Mouse (Mus musculus) cerebellum, adult 8-10 months (tissue): ENCODE measurements around the gene 1700061G19Rik.
A peak's percentile ranks its signal among the peaks of the same experiment; 100 is the strongest.

Experiments used
- DNase-seq: peaks from one replicate; pipeline ENCODE4 v3.0.0; 2022

1700061G19Rik gene

GRCm38 (mm10) chr17:56874936-56875651 lies at the start of gene 1700061G19Rik:
TSS of gene 1700061G19Rik (plus strand) at chr17:56875477.
- DNase-seq, result no peak

- DNase-seq, result no peak
Observed at GRCm38 (mm10) chr17:56826718-56827117, 48.6 kb upstream of the 1700061G19Rik start.

GRCm38 (mm10) chr17:56829171-56829570 lies 46.1 kb upstream of the 1700061G19Rik start:
- DNase-seq, result no peak

GRCm38 (mm10) chr17:56829795-56830194 lies 45.5 kb upstream of the 1700061G19Rik start:
- peak; percentile 22 for DNase-seq

- DNase-seq, result peak; percentile 39
Observed at GRCm38 (mm10) chr17:56830411-56831110, 44.7 kb upstream of the 1700061G19Rik start, which contains the start of gene Rfx2. TSS of gene Rfx2 (minus strand) at chr17:56831013.

GRCm38 (mm10) chr17:56831111-56831816 lies 44.0 kb upstream of the 1700061G19Rik start:
- DNase-seq, result peak; percentile 97

GRCm38 (mm10) chr17:56832918-56833317 lies 42.4 kb upstream of the 1700061G19Rik start:
- DNase-seq, result no peak

GRCm38 (mm10) chr17:56833381-56833780 lies 41.9 kb upstream of the 1700061G19Rik start:
- no peak for DNase-seq

- DNase-seq, result no peak
Observed at GRCm38 (mm10) chr17:56836336-56836735, 38.9 kb upstream of the 1700061G19Rik start.

- no peak for DNase-seq
Observed at GRCm38 (mm10) chr17:56840524-56840923, 34.8 kb upstream of the 1700061G19Rik start.

GRCm38 (mm10) chr17:56842173-56842572 lies 33.1 kb upstream of the 1700061G19Rik start:
- DNase-seq, result no peak

- DNase-seq, result no peak
Observed at GRCm38 (mm10) chr17:56843678-56844077, 31.6 kb upstream of the 1700061G19Rik start.

- DNase-seq, result no peak
Observed at GRCm38 (mm10) chr17:56848785-56849184, 26.5 kb upstream of the 1700061G19Rik start.

GRCm38 (mm10) chr17:56849710-56850109 lies 25.6 kb upstream of the 1700061G19Rik start:
- no peak for DNase-seq

- no peak for DNase-seq
Observed at GRCm38 (mm10) chr17:56851167-56851566, 24.1 kb upstream of the 1700061G19Rik start.

GRCm38 (mm10) chr17:56855421-56855820 lies 19.9 kb upstream of the 1700061G19Rik start:
- no peak for DNase-seq

GRCm38 (mm10) chr17:56858216-56858615 lies 17.1 kb upstream of the 1700061G19Rik start:
- peak; percentile 36 for DNase-seq

- DNase-seq, result no peak
Observed at GRCm38 (mm10) chr17:56858922-56859321, 16.4 kb upstream of the 1700061G19Rik start.

- DNase-seq, result no peak
Observed at GRCm38 (mm10) chr17:56861197-56861596, 14.1 kb upstream of the 1700061G19Rik start.

GRCm38 (mm10) chr17:56866071-56866470 lies 9.2 kb upstream of the 1700061G19Rik start:
- DNase-seq, result no peak

- DNase-seq, result no peak
Observed at GRCm38 (mm10) chr17:56869481-56869977, 5.7 kb upstream of the 1700061G19Rik start.

- DNase-seq, result no peak
Observed at GRCm38 (mm10) chr17:56870287-56870953, 4.9 kb upstream of the 1700061G19Rik start.

- no peak for DNase-seq
Observed at GRCm38 (mm10) chr17:56871767-56872166, 3.5 kb upstream of the 1700061G19Rik start.
